Mouse (Mus musculus): Measurements from ENCODE around the gene H6pd.

- no peak for TF ChIP-seq CTCF (IDR thresholded peaks at IDR 0.05; ENCODE audit: extremely low read depth, insufficient read depth, low read length)
- TF ChIP-seq POLR2A (IDR thresholded peaks at IDR 0.05; ENCODE audit: extremely low read depth, insufficient read depth, low read length), result no peak
These were observed 41.9 kb downstream of the H6pd start for GRCm38 (mm10) chr4:149966963-149967362.
